Mouse (Mus musculus) embryonic fibroblast, embryonic 13.5 days (primary cell): ENCODE measurements around the gene 2810006K23Rik.

Source experiments
- CTCF ChIP-seq: IDR thresholded peaks from 2 replicates; pipeline ENCODE4 v1.5.1; 2011; ENCODE audit warnings: mild to moderate bottlenecking, control low read depth, low read length, moderate library complexity, borderline replicate concordance; ENCODE audit not compliant: insufficient read depth
- POLR2A ChIP-seq: IDR thresholded peaks from 2 replicates; pipeline ENCODE4 v1.6.1; 2011; ENCODE audit warnings: low read depth, mild to moderate bottlenecking, control low read depth, low read length, moderate library complexity

DNA sequence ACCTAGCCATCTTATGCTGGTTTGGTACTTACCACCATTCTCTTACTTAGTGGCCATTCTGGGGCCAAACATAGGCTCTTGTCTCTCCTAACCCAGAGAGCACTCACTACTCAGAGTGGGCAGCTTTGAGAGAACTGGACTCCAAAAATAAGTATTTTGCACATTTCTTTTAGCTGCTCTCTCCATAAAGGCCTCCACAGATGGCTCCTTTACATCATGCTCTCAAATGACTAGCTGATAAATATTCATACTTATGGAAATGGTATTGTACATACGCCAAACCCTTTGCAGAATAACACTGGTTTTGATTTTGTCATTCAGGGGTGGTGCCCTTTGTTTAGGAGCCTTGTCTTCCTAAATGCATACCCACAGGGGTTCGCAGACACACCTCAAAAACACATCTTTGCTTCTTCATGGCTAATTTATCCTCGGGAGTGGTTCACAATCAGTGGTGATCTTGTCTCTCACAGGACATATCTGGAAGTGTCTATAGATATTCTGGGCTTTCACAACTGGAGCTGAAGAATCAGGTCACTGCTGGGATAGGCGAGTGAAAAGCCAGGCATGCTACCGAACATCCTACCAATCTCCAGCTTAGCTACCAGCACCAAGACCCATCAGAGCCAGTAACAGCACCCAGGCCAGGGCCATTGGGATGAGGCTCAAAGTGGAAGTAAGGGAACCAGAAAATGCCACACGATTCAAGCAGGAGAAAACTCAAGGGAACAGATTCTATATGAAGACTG, 36.5 kb downstream of the 2810006K23Rik start:
- TF ChIP-seq POLR2A: no peak
- no peak for TF ChIP-seq CTCF
